Mouse (Mus musculus) forebrain, embryonic 11.5 days (tissue): ENCODE data around the gene Syt3. TPM values are rescaled to one million over a fixed set of nuclear protein-coding genes. Genes with fewer than 3 reads are reported as not detected.

Source experiments
- ATAC-seq: fragments of 200-750 bp; cut with Nextera tagmentation; replicated peaks from 2 replicates; pipeline ENCODE4 v1.8.0; 2017; ENCODE audit warnings: moderate TSS enrichment; ENCODE audit not compliant: low FRiP score
- DNase-seq: peaks from one replicate; pipeline ENCODE4 v3.0.0-alpha.2; 2017; ENCODE audit warnings: low spot score
- H3K27ac ChIP-seq: fragments of 300-500 bp; sonication (generic); 2 replicates; pipeline ENCODE4 v1.5.1; 2014; ENCODE audit warnings: low read depth, low read length
- H3K27me3 ChIP-seq: fragments of 300-500 bp; sonication (generic); 2 replicates; pipeline ENCODE4 v1.6.1; 2014; ENCODE audit warnings: mild to moderate bottlenecking, low read length, mixed read lengths; ENCODE audit not compliant: control insufficient read depth, insufficient read depth
- H3K36me3 ChIP-seq: fragments of 300-500 bp; sonication (generic); 2 replicates; pipeline ENCODE4 v1.6.1; 2014; ENCODE audit warnings: mild to moderate bottlenecking, low read length, moderate library complexity, mixed read lengths; ENCODE audit not compliant: control insufficient read depth, insufficient read depth
- H3K4me1 ChIP-seq: fragments of 300-500 bp; sonication (generic); replicated peaks from 2 replicates; pipeline ENCODE4 v1.6.1; 2014; ENCODE audit warnings: low read length, mixed read lengths; ENCODE audit not compliant: control insufficient read depth, insufficient read depth
- H3K4me2 ChIP-seq: fragments of 300-500 bp; sonication (generic); 2 replicates; pipeline ENCODE4 v1.6.1; 2014; ENCODE audit warnings: low read depth, mild to moderate bottlenecking, low read length, moderate library complexity, mixed read lengths; ENCODE audit not compliant: severe bottlenecking
- H3K4me3 ChIP-seq: fragments of 300-500 bp; sonication (generic); 2 replicates; pipeline ENCODE4 v1.5.1; 2014; ENCODE audit warnings: low read depth, low read length
- H3K9ac ChIP-seq: fragments of 300-500 bp; sonication (generic); 2 replicates; pipeline ENCODE4 v1.6.1; 2014; ENCODE audit warnings: low read length
- H3K9me3 ChIP-seq: fragments of 300-500 bp; sonication (generic); 2 replicates; pipeline ENCODE4 v1.6.1; 2016; ENCODE audit warnings: low read length, mixed read lengths; ENCODE audit not compliant: control insufficient read depth
- WGBS: fragments of 180-500 bp; shearing (Covaris S2); extraction: QIAGEN DNeasy Blood & Tissue Kit; methylation state at CpG from one replicate; pipeline ENCODE4 v1.1.7; 2014; 5-methylcytosine and 5-hydroxymethylcytosine counted together
- polyA plus RNA-seq: library from polyadenylated mRNA; unstranded; fragments of >200 nt; fragmentation: Nextera tagmentation; extraction: Ambion mirVana; gene quantifications from 2 replicates; pipeline ENCODE4 v1.2.1, GENCODE M21; 2014

The Syt3 gene
- polyA plus RNA-seq, 1 experiment from 2014 or later: 4.0 TPM

DNA sequence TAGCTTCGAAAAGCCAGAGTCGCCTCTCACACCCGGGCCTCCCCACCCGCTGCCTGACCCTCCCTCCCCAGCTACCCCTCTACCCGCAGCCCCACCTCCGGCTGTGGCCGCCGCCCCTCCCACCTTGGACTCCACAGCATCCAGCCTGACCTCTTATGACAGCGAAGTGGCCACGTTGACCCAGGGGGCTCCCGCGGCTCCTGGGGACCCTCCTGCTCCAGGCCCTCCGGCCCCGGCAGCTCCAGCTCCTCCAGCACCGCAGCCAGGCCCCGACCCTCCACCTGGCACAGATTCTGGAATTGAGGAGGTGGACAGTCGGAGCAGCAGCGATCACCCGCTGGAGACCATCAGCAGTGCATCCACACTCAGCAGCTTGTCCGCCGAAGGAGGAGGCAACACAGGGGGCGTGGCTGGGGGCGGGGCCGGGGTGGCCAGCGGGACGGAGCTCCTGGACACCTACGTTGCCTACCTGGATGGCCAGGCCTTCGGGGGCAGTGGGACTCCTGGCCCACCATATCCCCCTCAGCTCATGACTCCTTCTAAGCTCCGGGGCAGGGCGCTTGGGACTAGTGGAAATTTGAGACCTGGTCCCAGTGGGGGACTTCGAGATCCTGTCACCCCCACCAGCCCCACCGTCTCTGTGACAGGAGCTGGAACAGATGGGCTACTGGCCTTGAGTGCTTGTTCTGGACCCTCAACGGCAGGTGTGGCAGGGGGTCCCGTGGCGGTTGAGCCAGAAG lies 30.1 kb upstream of the Syt3 start:
- Histone ChIP-seq H3K4me3 (peak overlapping the region; percentile 14), H3K27me3 (peaks cover 63% of the 10 kb centered on the region), H3K27ac (no peak overlapping the region), H3K9ac (peak overlapping the region; percentile 17; the same call in 1 of the 2 replicates), H3K9me3 (no peaks in the 10 kb centered on the region), H3K4me1 (peaks cover 40% of the 10 kb centered on the region), H3K4me2 (peak overlapping the region; percentile 22), H3K36me3 (no peaks in the 10 kb centered on the region)
- DNase-seq (peak; percentile 77), ATAC-seq (no peak)
- WGBS: 1% methylated on average over 35 of the region's 35 CpGs

DNA sequence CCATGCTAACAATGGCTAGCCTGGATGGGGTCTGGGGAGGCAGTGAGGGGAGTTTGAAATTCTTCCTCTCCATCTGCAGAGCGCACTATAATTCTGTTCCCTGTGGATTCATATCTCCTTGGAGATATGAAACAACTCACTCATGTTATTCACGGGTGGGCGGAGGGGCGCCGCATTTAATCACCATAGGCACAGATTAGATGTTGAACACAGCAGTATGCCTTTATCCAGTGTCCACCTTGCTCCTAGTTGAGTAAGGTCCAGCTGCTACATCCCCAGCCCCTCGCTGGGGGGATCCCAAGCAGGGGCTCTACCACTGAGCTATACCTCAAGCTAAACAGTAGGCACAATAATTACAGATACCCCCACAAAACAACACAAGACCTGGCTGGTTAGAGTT lies 28.5 kb upstream of the Syt3 start:
- no peaks in the 10 kb centered on the region for H3K9me3 ChIP-seq
- ATAC-seq: no peak
- H3K27ac ChIP-seq: no peak overlapping the region
- H3K9ac ChIP-seq: no peak overlapping the region
- no peak for DNase-seq
- peaks cover 59% of the 10 kb centered on the region for H3K27me3 ChIP-seq
- no peak overlapping the region for H3K4me3 ChIP-seq
- H3K4me2 ChIP-seq: no peak overlapping the region
- H3K4me1 ChIP-seq: peaks cover 46% of the 10 kb centered on the region
- WGBS: 55% methylated on average over 6 of the region's 6 CpGs
- no peaks in the 10 kb centered on the region for H3K36me3 ChIP-seq

DNA sequence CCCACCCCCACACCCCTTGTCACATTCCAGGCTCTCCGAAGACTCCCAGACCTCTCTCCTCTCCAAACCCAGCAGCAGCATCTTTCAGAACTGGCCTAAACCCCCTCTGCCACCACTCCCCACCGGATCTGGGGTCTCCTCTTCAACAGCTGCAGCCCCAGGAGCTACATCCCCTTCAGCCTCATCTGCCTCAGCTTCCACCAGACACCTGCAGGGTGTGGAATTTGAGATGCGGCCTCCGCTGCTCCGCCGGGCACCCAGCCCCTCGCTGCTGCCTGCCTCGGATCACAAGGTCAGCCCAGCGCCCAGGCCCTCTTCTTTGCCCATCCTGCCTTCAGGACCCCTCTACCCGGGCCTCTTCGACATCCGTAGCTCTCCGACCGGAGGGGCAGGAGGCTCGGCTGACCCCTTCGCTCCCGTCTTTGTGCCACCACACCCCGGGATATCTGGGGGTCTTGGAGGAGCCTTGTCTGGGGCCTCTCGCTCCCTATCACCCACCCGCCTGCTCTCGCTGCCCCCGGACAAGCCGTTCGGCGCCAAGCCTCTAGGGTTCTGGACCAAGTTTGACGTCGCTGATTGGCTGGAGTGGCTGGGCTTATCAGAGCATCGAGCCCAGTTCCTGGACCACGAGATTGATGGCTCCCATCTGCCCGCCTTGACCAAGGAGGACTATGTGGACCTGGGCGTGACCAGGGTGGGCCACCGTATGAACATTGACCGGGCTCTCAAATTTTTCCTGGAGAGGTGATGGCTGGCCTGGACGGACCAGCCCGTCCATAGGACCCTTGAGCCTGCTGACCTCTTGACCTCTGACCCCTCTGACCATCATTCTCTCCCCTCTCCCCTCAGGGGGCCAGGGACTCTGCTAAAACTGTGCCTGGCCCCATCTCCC lies 27.1 kb upstream of the Syt3 start:
- DNase-seq (peak; percentile 70), ATAC-seq (no peak)
- H3K9me3 ChIP-seq: no peaks in the 10 kb centered on the region
- H3K4me1 ChIP-seq: peaks cover 42% of the 10 kb centered on the region
- H3K4me3 ChIP-seq: peak overlapping the region; percentile 20
- peaks cover 54% of the 10 kb centered on the region for H3K27me3 ChIP-seq
- H3K36me3 ChIP-seq: no peaks in the 10 kb centered on the region
- H3K27ac ChIP-seq: peak overlapping the region; percentile 10; the same call in 1 of the 2 replicates
- peak overlapping the region; percentile 40 for H3K9ac ChIP-seq
- 3% methylated on average over 35 of the region's 35 CpGs for WGBS
- peak overlapping the region; percentile 24; the same call in 1 of the 2 replicates for H3K4me2 ChIP-seq

DNA sequence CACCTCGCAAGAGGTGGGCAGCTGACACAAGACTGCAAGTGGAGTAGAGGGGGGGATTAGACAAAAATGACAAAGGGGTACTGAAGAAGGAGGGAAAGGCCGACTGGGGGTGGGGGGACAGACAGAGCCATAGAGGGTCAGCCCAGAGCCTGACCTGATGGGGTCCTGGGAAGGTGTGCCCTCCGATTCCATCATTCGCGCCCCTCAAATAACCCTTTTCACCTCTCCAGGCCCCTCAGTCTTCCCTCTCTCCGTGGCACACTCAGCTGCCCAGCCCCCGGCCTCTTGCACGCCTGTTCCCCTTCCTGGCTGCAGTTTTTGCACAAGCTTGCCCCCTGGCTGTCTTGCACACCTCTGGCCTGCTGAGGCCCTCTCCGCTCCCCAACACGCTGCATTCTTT lies 26.4 kb upstream of the Syt3 start:
- no peak overlapping the region for H3K9ac ChIP-seq
- peaks cover 50% of the 10 kb centered on the region for H3K27me3 ChIP-seq
- 6% methylated on average over 9 of the region's 10 CpGs for WGBS
- peaks cover 38% of the 10 kb centered on the region for H3K4me1 ChIP-seq
- peak overlapping the region; percentile 20; the same call in 1 of the 2 replicates for H3K4me3 ChIP-seq
- no peaks in the 10 kb centered on the region for H3K36me3 ChIP-seq
- no peak for DNase-seq
- H3K4me2 ChIP-seq: peak overlapping the region; percentile 24; the same call in 1 of the 2 replicates
- H3K9me3 ChIP-seq: no peaks in the 10 kb centered on the region
- no peak overlapping the region for H3K27ac ChIP-seq
- ATAC-seq: no peak

DNA sequence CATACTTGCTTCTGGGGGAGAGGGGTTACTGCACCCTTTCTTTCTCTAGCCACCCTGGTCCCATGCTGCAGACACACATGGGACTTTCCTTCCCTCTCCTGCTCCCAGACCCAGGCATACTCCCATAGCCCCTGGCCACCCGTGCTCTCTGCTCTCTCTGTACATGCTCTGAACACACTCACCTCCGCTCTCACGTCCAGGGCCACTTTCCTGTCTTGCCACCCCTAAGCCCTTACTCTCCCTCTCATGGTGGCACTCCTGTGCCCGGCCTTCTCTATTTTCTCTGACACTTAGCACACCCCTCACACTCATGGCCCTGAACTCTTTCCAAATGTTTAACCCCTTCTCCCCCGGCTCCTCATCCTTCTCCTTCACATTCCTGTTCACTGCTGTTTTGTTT lies 25.9 kb upstream of the Syt3 start:
- Histone ChIP-seq H3K4me3 (no peak overlapping the region), H3K27ac (no peak overlapping the region)

DNA sequence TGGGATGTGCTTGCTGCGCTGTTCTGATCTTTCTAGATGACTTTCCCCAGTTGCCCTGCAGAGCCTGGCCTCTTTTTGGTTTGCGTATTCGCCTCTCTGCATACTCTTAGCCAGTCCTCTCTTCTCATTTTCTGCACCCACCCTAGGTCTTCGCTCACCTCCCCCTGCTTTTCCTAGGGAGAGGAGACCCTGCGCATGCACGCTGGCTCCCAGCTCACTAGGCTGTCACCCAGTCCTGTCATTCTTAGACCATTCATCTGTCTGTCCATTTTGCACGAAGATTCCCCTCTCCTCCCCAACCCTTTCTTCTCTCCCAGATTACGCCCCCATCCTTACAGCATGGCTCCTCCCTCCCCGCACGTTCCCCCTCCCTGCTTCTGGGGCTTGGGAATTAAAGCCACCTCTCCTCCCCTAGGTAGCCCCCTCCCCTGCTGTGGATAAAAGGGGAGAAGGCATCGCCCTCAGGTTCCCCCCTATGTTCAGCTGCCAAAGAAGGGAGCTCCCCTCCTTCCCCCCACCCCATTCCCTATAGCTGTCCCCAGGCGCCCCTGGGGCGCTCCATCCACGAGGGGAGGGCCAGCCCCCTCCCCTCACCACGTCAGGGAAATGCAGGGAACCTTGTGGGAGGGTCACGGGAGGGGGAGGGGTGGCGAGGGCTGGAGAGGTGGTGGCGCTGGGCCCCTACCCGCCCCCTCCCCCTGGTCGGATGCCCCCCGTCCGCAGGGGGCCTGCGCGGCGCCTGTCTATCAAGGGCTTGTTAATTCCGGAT lies 24.8 kb upstream of the Syt3 start:
- 2% methylated on average over 16 of the region's 26 CpGs for WGBS
- DNase-seq: peak; percentile 83
- peak overlapping the region; percentile 50; the same call in 1 of the 2 replicates for H3K9ac ChIP-seq
- H3K9me3 ChIP-seq: no peaks in the 10 kb centered on the region
- H3K36me3 ChIP-seq: no peaks in the 10 kb centered on the region
- H3K27ac ChIP-seq: peak overlapping the region; percentile 74
- ATAC-seq: peak; percentile 42
- H3K4me3 ChIP-seq: peak overlapping the region; percentile 44
- peaks cover 26% of the 10 kb centered on the region for H3K4me1 ChIP-seq
- peaks cover 35% of the 10 kb centered on the region for H3K27me3 ChIP-seq
- peak overlapping the region; percentile 93 for H3K4me2 ChIP-seq

More for the DNA sequence above, 25.9 kb upstream of the Syt3 start:
- peaks cover 45% of the 10 kb centered on the region for H3K27me3 ChIP-seq
- no peaks in the 10 kb centered on the region for H3K9me3 ChIP-seq
- DNase-seq: peak; percentile 67
- H3K9ac ChIP-seq: no peak overlapping the region
- peak overlapping the region; percentile 0; the same call in 1 of the 2 replicates for H3K4me2 ChIP-seq
- H3K36me3 ChIP-seq: no peaks in the 10 kb centered on the region
- WGBS: 12% methylated on average over 5 of the region's 5 CpGs
- H3K4me1 ChIP-seq: peaks cover 33% of the 10 kb centered on the region
- no peak for ATAC-seq

DNA sequence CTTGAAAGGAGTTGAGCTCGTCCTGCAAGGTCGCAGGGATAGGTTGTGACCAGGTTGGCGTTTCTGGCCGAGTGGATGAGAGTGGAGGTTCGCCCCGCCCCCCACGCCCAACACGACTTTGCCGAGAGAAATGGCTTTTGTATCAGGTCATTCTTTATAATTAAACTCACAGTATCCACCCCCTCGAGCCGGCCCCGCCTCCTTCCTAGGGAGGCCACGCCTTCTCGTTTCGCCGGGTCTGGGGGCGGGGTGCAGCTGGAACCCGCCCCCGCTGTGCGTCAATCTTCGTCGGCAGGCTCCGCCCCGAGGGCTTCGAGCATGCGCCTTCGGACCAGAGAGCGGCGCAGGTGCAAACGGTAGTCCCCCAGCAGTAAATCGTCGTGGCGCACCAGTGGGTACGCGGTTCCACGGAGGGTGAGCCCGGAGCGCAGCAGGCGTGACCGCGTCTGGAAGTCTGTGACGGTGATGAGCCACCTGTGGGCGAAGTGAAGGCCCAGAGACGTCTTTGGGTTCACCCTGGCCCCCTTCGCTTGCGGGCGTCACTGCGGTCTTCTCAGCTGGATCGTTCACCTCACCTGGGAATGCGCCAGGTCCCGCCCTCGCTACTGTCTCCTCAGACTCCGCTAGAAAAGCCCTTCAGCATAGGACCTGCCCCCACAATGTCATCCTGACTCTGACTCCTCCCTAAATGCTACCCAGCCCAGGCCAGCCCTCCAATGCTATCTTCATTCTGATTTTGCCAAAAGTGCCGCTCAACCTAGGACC lies 23.8 kb upstream of the Syt3 start:
- ATAC-seq (peak; percentile 69), DNase-seq (peak; percentile 97)
- H3K36me3 ChIP-seq: no peaks in the 10 kb centered on the region
- H3K9me3 ChIP-seq: no peaks in the 10 kb centered on the region
- H3K4me1 ChIP-seq: peaks cover 26% of the 10 kb centered on the region
- H3K27ac ChIP-seq: peak overlapping the region; percentile 74; the same call in 1 of the 2 replicates
- H3K4me3 ChIP-seq: peak overlapping the region; percentile 44
- H3K9ac ChIP-seq: peak overlapping the region; percentile 69
- peak overlapping the region; percentile 93 for H3K4me2 ChIP-seq
- WGBS: under 1% methylated on average over 54 of the region's 54 CpGs
- peaks cover 25% of the 10 kb centered on the region for H3K27me3 ChIP-seq
